Mouse (Mus musculus): ENCODE results near the gene Bdh2.

DNA sequence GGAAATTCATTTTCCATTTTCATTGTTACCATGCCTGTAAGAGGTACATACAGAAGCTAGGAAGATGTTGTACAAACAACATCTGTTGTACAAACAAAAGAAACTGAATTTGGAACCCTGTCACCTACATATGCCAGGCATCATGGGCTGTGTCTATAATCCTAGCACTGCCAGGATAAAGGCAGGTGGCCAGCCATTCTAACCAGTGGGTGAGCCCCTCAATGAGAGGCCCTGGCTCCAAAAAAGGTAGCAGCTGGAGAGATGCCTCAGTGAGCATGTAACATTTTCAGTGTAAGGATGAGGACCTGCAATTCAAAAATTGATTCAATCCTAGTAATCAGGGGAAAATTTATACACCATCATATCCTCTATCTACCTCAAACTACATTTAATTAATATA, 68.0 kb downstream of the Bdh2 start:
- TF ChIP-seq CTCF (IDR thresholded peaks at IDR 0.05; ENCODE audit: low read depth, low read length) = no peak
- no peak for TF ChIP-seq GATA1 (IDR thresholded peaks at IDR 0.05; ENCODE audit: borderline replicate concordance, low read length)
- no peak for TF ChIP-seq TAL1 (conservative IDR thresholded peaks at IDR 0.05; ENCODE audit: low read depth, low read length)
- no peak for TF ChIP-seq GATA2 (IDR thresholded peaks at IDR 0.05; ENCODE audit: borderline replicate concordance, low read depth, low read length)
